Mouse (Mus musculus) embryonic facial prominence, embryonic 14.5 days (tissue): ENCODE measurements at regions not wholly inside any gene's neighbourhood (a gene's known extent, or its start where the extent isn't known, plus 50 kb on each side); places are given as distances from the start of the nearest gene placed in this dataset.

Experiments used
- ATAC-seq: fragments of 200-750 bp; cut with Nextera tagmentation; 2 replicates; pipeline ENCODE4 v1.8.0; 2017; ENCODE audit warnings: low read depth, moderate number of reproducible peaks, moderate TSS enrichment
- DNase-seq: peaks from one replicate; pipeline ENCODE4 v3.0.0-alpha.2; 2015; ENCODE audit warnings: low spot score
- H3K27ac ChIP-seq: fragments of 300-500 bp; sonication (generic); replicated peaks from 2 replicates; pipeline ENCODE4 v1.5.1; 2014; ENCODE audit warnings: low read depth, mild to moderate bottlenecking, low read length, moderate library complexity
- H3K27me3 ChIP-seq: fragments of 300-500 bp; sonication (generic); replicated peaks from 2 replicates; pipeline ENCODE4 v1.6.1; 2014; ENCODE audit warnings: low read length; ENCODE audit not compliant: control insufficient read depth, insufficient read depth
- H3K36me3 ChIP-seq: fragments of 300-500 bp; sonication (generic); 2 replicates; pipeline ENCODE4 v1.6.1; 2014; ENCODE audit warnings: low read length, mixed read lengths; ENCODE audit not compliant: control insufficient read depth, insufficient read depth
- H3K4me1 ChIP-seq: fragments of 300-500 bp; sonication (generic); 2 replicates; pipeline ENCODE4 v1.6.1; 2014; ENCODE audit warnings: antibody characterized with exemption, low read length; ENCODE audit not compliant: control insufficient read depth, insufficient read depth
- H3K4me2 ChIP-seq: fragments of 300-500 bp; sonication (generic); 2 replicates; pipeline ENCODE4 v1.6.1; 2014; ENCODE audit warnings: low read depth, mild to moderate bottlenecking, low read length, moderate library complexity, mixed read lengths
- H3K4me3 ChIP-seq: fragments of 300-500 bp; sonication (generic); 2 replicates; pipeline ENCODE4 v1.5.1; 2014; ENCODE audit warnings: low read depth, mild to moderate bottlenecking, low read length
- H3K9ac ChIP-seq: fragments of 300-500 bp; sonication (generic); 2 replicates; pipeline ENCODE4 v1.6.1; 2014; ENCODE audit warnings: low read depth, mild to moderate bottlenecking, low read length, moderate library complexity, mixed read lengths
- H3K9me3 ChIP-seq: fragments of 300-500 bp; sonication (generic); 2 replicates; pipeline ENCODE4 v1.6.1; 2016; ENCODE audit warnings: low read length; ENCODE audit not compliant: control insufficient read depth
- WGBS: fragments of 180-500 bp; shearing (Covaris S2); extraction: QIAGEN DNeasy Blood & Tissue Kit; methylation state at CpG from one replicate; pipeline ENCODE4 v1.1.7; 2014; 5-methylcytosine and 5-hydroxymethylcytosine counted together

- Histone ChIP-seq H3K27me3 (no peaks in the 10 kb centered on the region), H3K4me2 (peak overlapping the region; percentile 80), H3K9me3 (no peaks in the 10 kb centered on the region), H3K4me1 (no peaks in the 10 kb centered on the region), H3K36me3 (no peaks in the 10 kb centered on the region), H3K9ac (peak overlapping the region; percentile 55), H3K27ac (no peak overlapping the region), H3K4me3 (peak overlapping the region; percentile 43)
- WGBS, result 10% methylated on average over 18 of the region's 18 CpGs
- peak; percentile 68; the same call in 1 of the 2 replicates for ATAC-seq
- DNase-seq, result peak; percentile 32
These were observed 65.6 kb upstream of the Cep78 start for GRCm38 (mm10) chr19:16050220-16051055.

- ATAC-seq (no peak), DNase-seq (peak; percentile 29)
- H3K27ac ChIP-seq, result no peak overlapping the region
- H3K9ac ChIP-seq, result peak overlapping the region; percentile 55; the same call in 1 of the 2 replicates
- WGBS, result 28% methylated on average over 3 of the region's 3 CpGs
- H3K36me3 ChIP-seq, result no peaks in the 10 kb centered on the region
- no peaks in the 10 kb centered on the region for H3K9me3 ChIP-seq
- H3K4me3 ChIP-seq, result peak overlapping the region; percentile 43
- no peaks in the 10 kb centered on the region for H3K27me3 ChIP-seq
- H3K4me2 ChIP-seq, result peak overlapping the region; percentile 80
- no peaks in the 10 kb centered on the region for H3K4me1 ChIP-seq
These were observed 64.9 kb upstream of the Cep78 start for GRCm38 (mm10) chr19:16049646-16050045.

- H3K27ac ChIP-seq, result no peak overlapping the region
- H3K27me3 ChIP-seq, result no peaks in the 10 kb centered on the region
- no peak overlapping the region for H3K4me3 ChIP-seq
- ATAC-seq, result no peak
- no peaks in the 10 kb centered on the region for H3K9me3 ChIP-seq
- no peaks in the 10 kb centered on the region for H3K36me3 ChIP-seq
- 49% methylated on average over 7 of the region's 7 CpGs for WGBS
- DNase-seq, result peak; percentile 19
- H3K4me2 ChIP-seq, result no peak overlapping the region
- H3K9ac ChIP-seq, result no peak overlapping the region
- H3K4me1 ChIP-seq, result no peaks in the 10 kb centered on the region
These were observed 62.2 kb upstream of the Cep78 start for GRCm38 (mm10) chr19:16046977-16047376.

- 65% methylated on average over 3 of the region's 3 CpGs for WGBS
- DNase-seq, result no peak
- Histone ChIP-seq H3K4me1 (no peaks in the 10 kb centered on the region), H3K4me2 (no peak overlapping the region), H3K9me3 (no peaks in the 10 kb centered on the region), H3K27ac (no peak overlapping the region), H3K4me3 (no peak overlapping the region), H3K9ac (no peak overlapping the region), H3K27me3 (no peaks in the 10 kb centered on the region), H3K36me3 (no peaks in the 10 kb centered on the region)
- ATAC-seq, result no peak
These were observed 60.5 kb upstream of the Cep78 start for GRCm38 (mm10) chr19:16045261-16045660.

GRCm38 (mm10) chr19:16044169-16044568 lies 59.4 kb upstream of the Cep78 start:
- DNase-seq, result no peak
- Histone ChIP-seq H3K27ac (no peak overlapping the region), H3K9me3 (no peaks in the 10 kb centered on the region), H3K36me3 (no peaks in the 10 kb centered on the region), H3K4me1 (no peaks in the 10 kb centered on the region), H3K4me3 (no peak overlapping the region), H3K9ac (no peak overlapping the region), H3K27me3 (no peaks in the 10 kb centered on the region), H3K4me2 (no peak overlapping the region)
- no peak for ATAC-seq
- WGBS, result 82% methylated on average over 5 of the region's 5 CpGs

GRCm38 (mm10) chr19:16043007-16043406 lies 58.2 kb upstream of the Cep78 start:
- Histone ChIP-seq H3K4me1 (no peaks in the 10 kb centered on the region), H3K9ac (no peak overlapping the region), H3K4me2 (no peak overlapping the region), H3K27me3 (no peaks in the 10 kb centered on the region), H3K27ac (no peak overlapping the region), H3K36me3 (no peaks in the 10 kb centered on the region), H3K9me3 (no peaks in the 10 kb centered on the region), H3K4me3 (no peak overlapping the region)
- WGBS, result 82% methylated on average over 7 of the region's 7 CpGs
- no peak for DNase-seq
- ATAC-seq, result no peak

- Histone ChIP-seq H3K36me3 (no peaks in the 10 kb centered on the region), H3K9me3 (no peaks in the 10 kb centered on the region), H3K9ac (no peak overlapping the region), H3K4me3 (no peak overlapping the region), H3K4me1 (no peaks in the 10 kb centered on the region), H3K27ac (no peak overlapping the region), H3K27me3 (no peaks in the 10 kb centered on the region), H3K4me2 (no peak overlapping the region)
- WGBS, result 81% methylated on average over 5 of the region's 5 CpGs
- ATAC-seq, result no peak
- DNase-seq, result no peak
These were observed 57.1 kb upstream of the Cep78 start for GRCm38 (mm10) chr19:16041891-16042290.

GRCm38 (mm10) chr19:16037806-16038205 lies 53.0 kb upstream of the Cep78 start:
- Histone ChIP-seq H3K27me3 (no peaks in the 10 kb centered on the region), H3K4me1 (no peaks in the 10 kb centered on the region), H3K4me3 (no peak overlapping the region), H3K36me3 (no peaks in the 10 kb centered on the region), H3K9me3 (no peaks in the 10 kb centered on the region), H3K4me2 (no peak overlapping the region), H3K27ac (no peak overlapping the region), H3K9ac (no peak overlapping the region)
- no peak for ATAC-seq
- 73% methylated on average over 12 of the region's 12 CpGs for WGBS
- DNase-seq, result no peak
